Mouse (Mus musculus): ENCODE results near the gene Ccdc85c.

GRCm38 (mm10) chr12:108271351-108272142, 3.7 kb downstream of the Ccdc85c start:
- no peak for TF ChIP-seq EP300 (optimal IDR thresholded peaks at IDR 0.05)
- no peak for TF ChIP-seq CTCF (IDR thresholded peaks at IDR 0.05; ENCODE audit: low read depth)

Measured in stomach, postnatal 0 days (tissue).